ENCODE assay signal across 19 mouse cellular contexts in genomic region chr2:139284315-139284714, GRCm38 (mm10).
A peak's percentile ranks its signal among the peaks of the same experiment; 100 is the strongest.
DNase-seq lines count a peak whose midpoint lies in the region; ATAC-seq and TF ChIP-seq lines count a peak whose summit lies in the region.
"Had no signal": no experiment of that assay in that cellular context is flagged by ENCODE, and none has a peak within 500 bp of the region (broad histone marks: within the 10 kb centered on the region; RNA-seq: fewer than 3 reads in every experiment).

No protein-coding gene starts in this region.

- H3K36me3 ChIP-seq in midbrain, postnatal 0 days (ENCODE audit: insufficient read depth, low read length), result no peaks in the 10 kb centered on the region
- no peaks in the 10 kb centered on the region for H3K36me3 ChIP-seq in midbrain, embryonic 15.5 days (replicated peaks)
- H3K36me3 ChIP-seq: embryonic facial prominence, embryonic 13.5 days; forebrain, embryonic 12.5 days; heart, embryonic 15.5 days had no signal

- no peak overlapping the region for H3K4me3 ChIP-seq in cerebellum, adult 2 months (replicated peaks; ENCODE audit: insufficient read depth, low read depth, low read length)
- no peak overlapping the region for H3K4me3 ChIP-seq in midbrain, postnatal 0 days (ENCODE audit: low read depth, low read length)
- no peak overlapping the region for H3K4me3 ChIP-seq in midbrain, embryonic 15.5 days
- H3K4me3 ChIP-seq: embryonic facial prominence, embryonic 13.5 days; forebrain, embryonic 12.5 days; heart, adult 2 months; heart, embryonic 15.5 days had no signal

- H3K4me2 ChIP-seq in midbrain, postnatal 0 days (ENCODE audit: low read depth, low read length, poor library complexity, severe bottlenecking), result no peak overlapping the region
- no peak overlapping the region for H3K4me2 ChIP-seq in midbrain, embryonic 15.5 days
- H3K4me2 ChIP-seq: embryonic facial prominence, embryonic 13.5 days; forebrain, embryonic 12.5 days; heart, embryonic 11.5 days; heart, embryonic 15.5 days had no signal

- H3K27ac ChIP-seq in cerebellum, adult 2 months (ENCODE audit: insufficient read depth, low read length), result no peak overlapping the region; the same call in 1 of the 2 replicates
- H3K27ac ChIP-seq in midbrain, postnatal 0 days (ENCODE audit: low read depth, low read length), result no peak overlapping the region
- H3K27ac ChIP-seq in midbrain, embryonic 15.5 days, result no peak overlapping the region
- H3K27ac ChIP-seq: embryonic facial prominence, embryonic 13.5 days; forebrain, embryonic 12.5 days; heart, adult 2 months; heart, embryonic 15.5 days had no signal

- TF ChIP-seq CTCF in cerebellum, adult 2 months (IDR thresholded peaks at IDR 0.05; ENCODE audit: borderline replicate concordance, insufficient read depth, low read depth, low read length), result no peak
- TF ChIP-seq CTCF in midbrain, postnatal 0 days (IDR thresholded peaks at IDR 0.05), result peak; percentile 47; the same call in 1 of the 2 replicates

- WGBS in cerebellum, adult 2 months, result 10% methylated on average over 4 of the region's 4 CpGs
- 67% methylated on average over 4 of the region's 4 CpGs for WGBS in midbrain, postnatal 0 days
- 73% methylated on average over 4 of the region's 4 CpGs for WGBS in midbrain, embryonic 15.5 days

- no peaks in the 10 kb centered on the region for H3K9me3 ChIP-seq in midbrain, postnatal 0 days (ENCODE audit: low read length)
- H3K9me3 ChIP-seq in midbrain, embryonic 15.5 days, result no peaks in the 10 kb centered on the region
- H3K9me3 ChIP-seq: embryonic facial prominence, embryonic 13.5 days; forebrain, embryonic 12.5 days; heart, embryonic 15.5 days had no signal

- H3K9ac ChIP-seq in midbrain, postnatal 0 days (replicated peaks; ENCODE audit: low read length, poor library complexity, severe bottlenecking), result no peak overlapping the region
- H3K9ac ChIP-seq in midbrain, embryonic 15.5 days, result no peak overlapping the region
- H3K9ac ChIP-seq: embryonic facial prominence, embryonic 13.5 days; forebrain, embryonic 12.5 days; heart, embryonic 15.5 days had no signal

- ATAC-seq in frontal cortex, adult (ENCODE audit: low TSS enrichment), result peak; percentile 77
- ATAC-seq in midbrain, postnatal 0 days (ENCODE audit: low FRiP score), result no peak
- ATAC-seq in midbrain, embryonic 15.5 days (replicated peaks), result no peak
- ATAC-seq: hindbrain, embryonic 16.5 days had no signal

- DNase-seq in cerebellum, adult 2 months, result peak; percentile 27 to 54
- no peak for DNase-seq in cerebellum, postnatal 36 days
- no peak for DNase-seq in frontal cortex, postnatal 10 days (ENCODE audit: low spot score in 2 of 2)
- DNase-seq in midbrain, postnatal 0 days (ENCODE audit: low spot score), result peak; percentile 9
- no peak for DNase-seq in adrenal gland, postnatal 4 days (ENCODE audit: low spot score in 2 of 2)
- DNase-seq in left cerebral cortex, adult 9 months (ENCODE audit: low spot score in 2 of 2), result no peak
- DNase-seq: adrenal gland, postnatal 10 days; gastrocnemius, postnatal 14 days; heart, adult 2 months; heart, postnatal 14 days; kidney, adult 11 months; kidney, adult 9 months had no signal

- H3K27me3 ChIP-seq in cerebellum, adult 2 months (ENCODE audit: control insufficient read depth, insufficient read depth, low read length), result no peaks in the 10 kb centered on the region
- no peaks in the 10 kb centered on the region for H3K27me3 ChIP-seq in midbrain, postnatal 0 days (ENCODE audit: insufficient read depth, low read length)
- H3K27me3 ChIP-seq in midbrain, embryonic 15.5 days (replicated peaks), result no peaks in the 10 kb centered on the region
- H3K27me3 ChIP-seq: embryonic facial prominence, embryonic 13.5 days; forebrain, embryonic 12.5 days; heart, embryonic 15.5 days had no signal

- peaks cover 8% of the 10 kb centered on the region; the same call in 1 of the 2 replicates for H3K4me1 ChIP-seq in cerebellum, adult 2 months (ENCODE audit: control insufficient read depth, insufficient read depth, low read length)
- no peaks in the 10 kb centered on the region for H3K4me1 ChIP-seq in midbrain, postnatal 0 days (ENCODE audit: insufficient read depth, low read length)
- H3K4me1 ChIP-seq in midbrain, embryonic 15.5 days, result no peaks in the 10 kb centered on the region
- H3K4me1 ChIP-seq: embryonic facial prominence, embryonic 13.5 days; forebrain, embryonic 12.5 days; heart, embryonic 15.5 days had no signal

- TF ChIP-seq POLR2A in cerebellum, adult 2 months (IDR thresholded peaks at IDR 0.05; ENCODE audit: borderline replicate concordance, insufficient read depth, low read length), result no peak

Comparison
In these comparisons a context has a peak if more than half of its experiments do, and no peak if none do; other contexts are left out.
1. DNase-seq: peak in cerebellum, adult 2 months (2 of 2) and midbrain, postnatal 0 days (single experiment); none in cerebellum, postnatal 36 days (0 of 2), frontal cortex, postnatal 10 days (0 of 2), adrenal gland, postnatal 4 days (0 of 2) and left cerebral cortex, adult 9 months (0 of 2).